Mouse (Mus musculus) testis, adult 2 months (tissue): ENCODE results near the gene Klhl23.

Experiments
- CTCF ChIP-seq: fragments of 200-500 bp; IDR thresholded peaks from 2 replicates; pipeline ENCODE4 v1.5.1; 2012; ENCODE audit warnings: low read depth, mild to moderate bottlenecking, inconsistent platforms, low read length, moderate library complexity; ENCODE audit not compliant: control insufficient read depth, insufficient read depth, insufficient replicate concordance
- POLR2A ChIP-seq: fragments of 200-500 bp; IDR thresholded peaks from 2 replicates; pipeline ENCODE4 v1.6.1; 2012; ENCODE audit warnings: low read depth, mild to moderate bottlenecking, inconsistent platforms, low read length, moderate library complexity; ENCODE audit not compliant: control insufficient read depth

DNA sequence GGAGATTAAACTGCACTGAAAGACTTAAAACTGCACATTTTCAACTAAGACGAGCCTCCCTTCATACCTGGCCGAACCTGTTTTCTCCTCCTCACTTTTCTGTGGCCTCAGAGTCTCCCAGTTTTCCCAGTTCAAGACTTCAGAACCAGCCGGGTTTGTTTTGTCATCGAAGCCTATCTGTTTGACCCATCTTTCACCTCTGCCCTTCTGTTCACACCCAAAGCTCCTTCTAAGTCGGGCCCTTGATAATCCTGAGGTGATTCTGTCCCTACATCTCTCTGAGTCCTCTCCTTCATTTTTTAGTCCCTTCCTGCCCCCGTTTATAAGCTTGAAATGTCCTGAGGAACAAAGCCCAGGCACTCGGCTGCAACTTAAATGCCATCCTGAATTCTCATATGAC, 6.3 kb downstream of the Klhl23 start:
- TF ChIP-seq CTCF (no peak), POLR2A (no peak)
